Mouse (Mus musculus): ENCODE data around the gene Crot. TPM values are rescaled to one million over a fixed set of nuclear protein-coding genes. Genes with fewer than 3 reads are reported as not detected.

The Crot gene
- polyA plus RNA-seq (2014; fragmentation: Nextera tagmentation; extraction: Ambion mirVana), result 35.6 and 42.6 TPM in 2 replicates

- Histone ChIP-seq H3K27ac (ENCODE audit: low read depth, low read length) (peak within 1 kb of the TSS; percentile 81), H3K4me2 (peak within 1 kb of the TSS; percentile 89), H3K9me3 (ENCODE audit: control insufficient read depth, low read length) (no peaks in the 10 kb centered on the region), H3K4me3 (ENCODE audit: low read depth, low read length) (peak within 1 kb of the TSS; percentile 79), H3K36me3 (ENCODE audit: control insufficient read depth, insufficient read depth, low read length) (peaks cover under 1% of the 10 kb centered on the region; the same call in 1 of the 2 replicates), H3K9ac (ENCODE audit: low read depth, low read length) (peak within 1 kb of the TSS; percentile 72), H3K4me1 (replicated peaks; ENCODE audit: control insufficient read depth, insufficient read depth, low read length) (peaks cover 6% of the 10 kb centered on the region), H3K27me3 (replicated peaks; ENCODE audit: control insufficient read depth, insufficient read depth, low read length) (no peaks in the 10 kb centered on the region)
- peak; percentile 94 for DNase-seq (ENCODE audit: low spot score)
- peak; percentile 97 for ATAC-seq (replicated peaks; ENCODE audit: low FRiP score)
- under 1% methylated on average over 50 of the region's 57 CpGs for WGBS
These were observed at the start of gene Crot for GRCm38 (mm10) chr5:8996686-8997512. TSS of gene Crot (minus strand) at chr5:8997324.

- Histone ChIP-seq H3K9me3 (ENCODE audit: control insufficient read depth, low read length) (no peaks in the 10 kb centered on the region), H3K27ac (ENCODE audit: low read depth, low read length) (no peak overlapping the region), H3K4me2 (no peak overlapping the region), H3K4me3 (ENCODE audit: low read depth, low read length) (no peak overlapping the region), H3K4me1 (replicated peaks; ENCODE audit: control insufficient read depth, insufficient read depth, low read length) (no peaks in the 10 kb centered on the region), H3K9ac (ENCODE audit: low read depth, low read length) (no peak overlapping the region), H3K27me3 (replicated peaks; ENCODE audit: control insufficient read depth, insufficient read depth, low read length) (no peaks in the 10 kb centered on the region), H3K36me3 (ENCODE audit: control insufficient read depth, insufficient read depth, low read length) (no peaks in the 10 kb centered on the region)
- no peak for DNase-seq (ENCODE audit: low spot score)
- 86% methylated on average over 8 of the region's 8 CpGs for WGBS
- no peak for ATAC-seq (replicated peaks; ENCODE audit: low FRiP score)
These were observed 48.8 kb upstream of the Crot start for GRCm38 (mm10) chr5:9045904-9046303.

GRCm38 (mm10) chr5:9044821-9045220 is 47.7 kb upstream of the Crot start:
- no peaks in the 10 kb centered on the region for H3K4me1 ChIP-seq (replicated peaks; ENCODE audit: control insufficient read depth, insufficient read depth, low read length)
- H3K4me3 ChIP-seq (ENCODE audit: low read depth, low read length), result no peak overlapping the region
- H3K36me3 ChIP-seq (ENCODE audit: control insufficient read depth, insufficient read depth, low read length), result no peaks in the 10 kb centered on the region
- ATAC-seq (replicated peaks; ENCODE audit: low FRiP score) (no peak), DNase-seq (ENCODE audit: low spot score) (no peak)
- no peak overlapping the region for H3K9ac ChIP-seq (ENCODE audit: low read depth, low read length)
- no peak overlapping the region for H3K4me2 ChIP-seq
- H3K9me3 ChIP-seq (ENCODE audit: control insufficient read depth, low read length), result no peaks in the 10 kb centered on the region
- H3K27ac ChIP-seq (ENCODE audit: low read depth, low read length), result no peak overlapping the region
- H3K27me3 ChIP-seq (replicated peaks; ENCODE audit: control insufficient read depth, insufficient read depth, low read length), result no peaks in the 10 kb centered on the region
- WGBS, result 58% methylated on average over 2 of the region's 2 CpGs

- Histone ChIP-seq H3K4me2 (no peak overlapping the region), H3K9ac (ENCODE audit: low read depth, low read length) (no peak overlapping the region), H3K27me3 (replicated peaks; ENCODE audit: control insufficient read depth, insufficient read depth, low read length) (no peaks in the 10 kb centered on the region), H3K27ac (ENCODE audit: low read depth, low read length) (no peak overlapping the region), H3K9me3 (ENCODE audit: control insufficient read depth, low read length) (no peaks in the 10 kb centered on the region), H3K4me3 (ENCODE audit: low read depth, low read length) (no peak overlapping the region), H3K4me1 (replicated peaks; ENCODE audit: control insufficient read depth, insufficient read depth, low read length) (no peaks in the 10 kb centered on the region), H3K36me3 (ENCODE audit: control insufficient read depth, insufficient read depth, low read length) (no peaks in the 10 kb centered on the region)
- DNase-seq (ENCODE audit: low spot score) (no peak), ATAC-seq (replicated peaks; ENCODE audit: low FRiP score) (no peak)
- WGBS, result 77% methylated on average over 8 of the region's 8 CpGs
These were observed 46.6 kb upstream of the Crot start for GRCm38 (mm10) chr5:9043582-9044267.

- no peak overlapping the region for H3K27ac ChIP-seq (ENCODE audit: low read depth, low read length)
- ATAC-seq (replicated peaks; ENCODE audit: low FRiP score) (no peak), DNase-seq (ENCODE audit: low spot score) (no peak)
- H3K36me3 ChIP-seq (ENCODE audit: control insufficient read depth, insufficient read depth, low read length), result no peaks in the 10 kb centered on the region
- no peak overlapping the region for H3K9ac ChIP-seq (ENCODE audit: low read depth, low read length)
- no peaks in the 10 kb centered on the region for H3K4me1 ChIP-seq (replicated peaks; ENCODE audit: control insufficient read depth, insufficient read depth, low read length)
- 86% methylated on average over 10 of the region's 10 CpGs for WGBS
- no peak overlapping the region for H3K4me3 ChIP-seq (ENCODE audit: low read depth, low read length)
- H3K27me3 ChIP-seq (replicated peaks; ENCODE audit: control insufficient read depth, insufficient read depth, low read length), result no peaks in the 10 kb centered on the region
- no peaks in the 10 kb centered on the region for H3K9me3 ChIP-seq (ENCODE audit: control insufficient read depth, low read length)
- no peak overlapping the region for H3K4me2 ChIP-seq
These were observed 45.7 kb upstream of the Crot start for GRCm38 (mm10) chr5:9042721-9043416.

GRCm38 (mm10) chr5:9040665-9041215 is 43.6 kb upstream of the Crot start:
- H3K4me3 ChIP-seq (ENCODE audit: low read depth, low read length), result no peak overlapping the region
- H3K9me3 ChIP-seq (ENCODE audit: control insufficient read depth, low read length), result no peaks in the 10 kb centered on the region
- H3K4me2 ChIP-seq, result no peak overlapping the region
- no peak overlapping the region for H3K27ac ChIP-seq (ENCODE audit: low read depth, low read length)
- H3K4me1 ChIP-seq (replicated peaks; ENCODE audit: control insufficient read depth, insufficient read depth, low read length), result no peaks in the 10 kb centered on the region
- H3K36me3 ChIP-seq (ENCODE audit: control insufficient read depth, insufficient read depth, low read length), result no peaks in the 10 kb centered on the region
- 67% methylated on average over 3 of the region's 3 CpGs for WGBS
- no peak overlapping the region for H3K9ac ChIP-seq (ENCODE audit: low read depth, low read length)
- no peak for DNase-seq (ENCODE audit: low spot score)
- no peaks in the 10 kb centered on the region for H3K27me3 ChIP-seq (replicated peaks; ENCODE audit: control insufficient read depth, insufficient read depth, low read length)
- ATAC-seq (replicated peaks; ENCODE audit: low FRiP score), result peak; percentile 26; the same call in 1 of the 2 replicates

- H3K4me1 ChIP-seq (replicated peaks; ENCODE audit: control insufficient read depth, insufficient read depth, low read length), result no peaks in the 10 kb centered on the region
- no peaks in the 10 kb centered on the region for H3K36me3 ChIP-seq (ENCODE audit: control insufficient read depth, insufficient read depth, low read length)
- 72% methylated on average over 7 of the region's 7 CpGs for WGBS
- H3K27me3 ChIP-seq (replicated peaks; ENCODE audit: control insufficient read depth, insufficient read depth, low read length), result no peaks in the 10 kb centered on the region
- DNase-seq (ENCODE audit: low spot score) (no peak), ATAC-seq (replicated peaks; ENCODE audit: low FRiP score) (no peak)
- no peak overlapping the region for H3K9ac ChIP-seq (ENCODE audit: low read depth, low read length)
- no peaks in the 10 kb centered on the region for H3K9me3 ChIP-seq (ENCODE audit: control insufficient read depth, low read length)
- no peak overlapping the region for H3K4me3 ChIP-seq (ENCODE audit: low read depth, low read length)
- H3K4me2 ChIP-seq, result no peak overlapping the region
- no peak overlapping the region for H3K27ac ChIP-seq (ENCODE audit: low read depth, low read length)
These were observed 42.9 kb upstream of the Crot start for GRCm38 (mm10) chr5:9039978-9040377.

GRCm38 (mm10) chr5:9037292-9037691 is 40.2 kb upstream of the Crot start:
- 63% methylated on average over 4 of the region's 4 CpGs for WGBS
- H3K9ac ChIP-seq (ENCODE audit: low read depth, low read length), result no peak overlapping the region
- H3K4me1 ChIP-seq (replicated peaks; ENCODE audit: control insufficient read depth, insufficient read depth, low read length), result no peaks in the 10 kb centered on the region
- no peaks in the 10 kb centered on the region for H3K27me3 ChIP-seq (replicated peaks; ENCODE audit: control insufficient read depth, insufficient read depth, low read length)
- no peak overlapping the region for H3K4me2 ChIP-seq
- H3K27ac ChIP-seq (ENCODE audit: low read depth, low read length), result no peak overlapping the region
- H3K9me3 ChIP-seq (ENCODE audit: control insufficient read depth, low read length), result no peaks in the 10 kb centered on the region
- no peaks in the 10 kb centered on the region for H3K36me3 ChIP-seq (ENCODE audit: control insufficient read depth, insufficient read depth, low read length)
- H3K4me3 ChIP-seq (ENCODE audit: low read depth, low read length), result no peak overlapping the region
- ATAC-seq (replicated peaks; ENCODE audit: low FRiP score), result no peak
- DNase-seq (ENCODE audit: low spot score), result no peak
